Mouse (Mus musculus): ENCODE results near the gene Thsd7b. TPM values are rescaled to one million over a fixed set of nuclear protein-coding genes. Genes with fewer than 3 reads are reported as not detected.

Gene Thsd7b
- polyA plus RNA-seq, 1 experiment from 2014 or later, result 14.1 TPM

- Histone ChIP-seq H3K27me3 (no peaks in the 10 kb centered on the region), H3K27ac (no peak overlapping the region), H3K9me3 (no peaks in the 10 kb centered on the region), H3K36me3 (no peaks in the 10 kb centered on the region), H3K4me1 (no peaks in the 10 kb centered on the region; the same call in 1 of the 2 replicates), H3K4me3 (no peak overlapping the region), H3K9ac (no peak overlapping the region), H3K4me2 (replicated peaks) (no peak overlapping the region)
- ATAC-seq (ENCODE audit: insufficient number of reproducible peaks, insufficient read depth, low FRiP score, low TSS enrichment), result no peak
- WGBS, result 76% methylated on average over 1 of the region's 1 CpGs
Measured at GRCm38 (mm10) chr1:129675878-129676277, 402.8 kb downstream of the Thsd7b start.

DNA sequence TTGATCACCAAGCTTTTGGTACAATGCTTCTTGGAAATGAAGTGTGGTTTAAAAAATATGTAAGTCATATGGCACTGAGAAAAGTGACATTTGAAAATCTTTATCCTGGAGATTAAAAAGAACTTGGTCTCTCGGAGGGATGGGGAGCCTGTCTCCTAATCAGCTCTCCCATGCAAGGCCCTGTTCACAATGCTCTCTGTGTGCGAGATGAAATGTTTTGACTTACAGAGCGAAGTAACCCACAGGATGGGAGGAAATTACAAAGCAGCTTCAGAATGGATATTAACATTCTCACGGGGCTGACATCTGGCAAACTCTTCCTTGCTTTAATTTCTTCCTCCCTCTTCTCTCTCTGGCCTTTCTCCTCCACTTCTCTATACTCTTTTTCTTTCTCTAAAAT is 405.7 kb downstream of the Thsd7b start:
- Histone ChIP-seq H3K4me3 (no peak overlapping the region), H3K27ac (no peak overlapping the region), H3K27me3 (no peaks in the 10 kb centered on the region), H3K9ac (no peak overlapping the region), H3K4me2 (replicated peaks) (no peak overlapping the region), H3K36me3 (no peaks in the 10 kb centered on the region), H3K9me3 (no peaks in the 10 kb centered on the region), H3K4me1 (no peaks in the 10 kb centered on the region; the same call in 1 of the 2 replicates)
- ATAC-seq (ENCODE audit: insufficient number of reproducible peaks, insufficient read depth, low FRiP score, low TSS enrichment), result no peak
- WGBS, result 24% methylated on average over 4 of the region's 4 CpGs

DNA sequence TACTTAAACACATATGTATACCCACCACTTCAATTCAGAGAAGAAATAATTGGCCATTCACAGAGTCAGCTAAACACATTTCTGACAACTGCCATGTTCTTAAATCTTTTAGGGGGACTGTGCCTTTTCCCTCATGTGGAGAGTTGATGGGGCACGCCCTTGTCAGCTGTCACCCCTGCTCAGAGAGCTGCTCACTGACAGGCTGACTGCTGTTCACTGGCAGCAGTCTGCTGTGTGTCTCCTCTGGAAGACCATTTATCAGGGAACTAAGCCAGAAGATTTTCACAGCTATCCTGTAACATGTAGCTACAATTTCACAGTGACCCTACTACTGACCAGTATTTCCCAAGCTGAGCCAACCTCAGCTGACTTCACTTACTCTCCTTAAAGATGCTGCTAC is 432.6 kb downstream of the Thsd7b start:
- 88% methylated on average over 1 of the region's 1 CpGs for WGBS
- H3K27ac ChIP-seq, result no peak overlapping the region
- ATAC-seq (ENCODE audit: insufficient number of reproducible peaks, insufficient read depth, low FRiP score, low TSS enrichment), result no peak

GRCm38 (mm10) chr1:129712706-129713105 is 439.6 kb downstream of the Thsd7b start:
- no peak for ATAC-seq (ENCODE audit: insufficient number of reproducible peaks, insufficient read depth, low FRiP score, low TSS enrichment)
- Histone ChIP-seq H3K36me3 (no peaks in the 10 kb centered on the region), H3K4me3 (no peak overlapping the region), H3K27ac (no peak overlapping the region), H3K4me1 (no peaks in the 10 kb centered on the region), H3K27me3 (no peaks in the 10 kb centered on the region), H3K9me3 (no peaks in the 10 kb centered on the region), H3K9ac (no peak overlapping the region), H3K4me2 (replicated peaks) (no peak overlapping the region)
- 91% methylated on average over 3 of the region's 3 CpGs for WGBS

More for the DNA sequence above, 432.6 kb downstream of the Thsd7b start:
- Histone ChIP-seq H3K4me2 (replicated peaks) (no peak overlapping the region), H3K27me3 (no peaks in the 10 kb centered on the region), H3K4me3 (no peak overlapping the region), H3K9ac (no peak overlapping the region), H3K36me3 (no peaks in the 10 kb centered on the region), H3K4me1 (no peaks in the 10 kb centered on the region), H3K9me3 (no peaks in the 10 kb centered on the region)

DNA sequence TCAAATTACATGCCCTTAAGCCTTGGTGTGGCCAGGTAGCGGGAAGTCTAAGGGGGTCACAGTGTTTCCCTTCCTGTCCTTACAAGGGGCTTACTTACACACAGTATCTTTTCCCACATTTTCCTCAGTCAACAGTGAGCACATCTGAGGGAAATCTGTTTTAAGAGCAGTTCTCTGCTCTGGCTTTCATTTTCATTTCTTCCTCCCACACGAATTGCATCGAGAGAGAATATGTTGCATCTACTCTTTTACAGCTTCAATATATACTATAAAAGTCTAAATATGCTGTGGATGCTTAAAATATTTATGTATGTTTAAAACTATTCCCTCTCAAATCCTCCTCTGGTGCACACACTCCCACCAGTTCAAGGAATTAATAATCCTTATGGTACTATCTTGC is 440.5 kb downstream of the Thsd7b start:
- WGBS, result 83% methylated on average over 3 of the region's 3 CpGs
- no peak overlapping the region for H3K27ac ChIP-seq

DNA sequence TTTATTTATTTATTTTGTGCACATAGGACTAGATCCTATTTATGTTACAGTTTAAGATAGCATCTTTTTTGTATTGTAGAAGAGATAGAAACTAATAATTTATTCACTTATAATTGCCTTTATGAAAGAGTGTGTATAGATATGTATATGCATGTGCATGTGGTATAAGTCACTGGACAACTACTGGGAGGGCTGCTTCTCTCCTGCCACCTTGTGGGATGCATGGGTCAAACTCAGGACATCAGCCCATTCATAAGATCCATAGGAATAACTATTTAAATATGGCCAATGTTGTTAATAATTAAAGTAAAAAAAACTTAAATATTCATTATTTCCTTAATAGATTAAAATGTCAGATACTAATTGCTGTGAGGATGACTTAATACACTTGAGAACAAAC is 446.5 kb downstream of the Thsd7b start:
- no peaks in the 10 kb centered on the region for H3K4me1 ChIP-seq
- 0 out of 2 replicates have a peak, but pooled peaks have one; percentile 15 for ATAC-seq (ENCODE audit: insufficient number of reproducible peaks, insufficient read depth, low FRiP score, low TSS enrichment)
- no peak overlapping the region for H3K4me3 ChIP-seq
- H3K9ac ChIP-seq, result no peak overlapping the region
- H3K9me3 ChIP-seq, result no peaks in the 10 kb centered on the region
- H3K36me3 ChIP-seq, result no peaks in the 10 kb centered on the region
- H3K4me2 ChIP-seq (replicated peaks), result no peak overlapping the region
- H3K27ac ChIP-seq, result no peak overlapping the region
- no peaks in the 10 kb centered on the region for H3K27me3 ChIP-seq

More for the DNA sequence above, 440.5 kb downstream of the Thsd7b start:
- H3K9me3 ChIP-seq, result no peaks in the 10 kb centered on the region
- H3K27me3 ChIP-seq, result no peaks in the 10 kb centered on the region
- no peak for ATAC-seq (ENCODE audit: insufficient number of reproducible peaks, insufficient read depth, low FRiP score, low TSS enrichment)
- no peaks in the 10 kb centered on the region for H3K36me3 ChIP-seq
- no peaks in the 10 kb centered on the region for H3K4me1 ChIP-seq
- no peak overlapping the region for H3K4me2 ChIP-seq (replicated peaks)
- H3K4me3 ChIP-seq, result no peak overlapping the region
- H3K9ac ChIP-seq, result no peak overlapping the region

DNA sequence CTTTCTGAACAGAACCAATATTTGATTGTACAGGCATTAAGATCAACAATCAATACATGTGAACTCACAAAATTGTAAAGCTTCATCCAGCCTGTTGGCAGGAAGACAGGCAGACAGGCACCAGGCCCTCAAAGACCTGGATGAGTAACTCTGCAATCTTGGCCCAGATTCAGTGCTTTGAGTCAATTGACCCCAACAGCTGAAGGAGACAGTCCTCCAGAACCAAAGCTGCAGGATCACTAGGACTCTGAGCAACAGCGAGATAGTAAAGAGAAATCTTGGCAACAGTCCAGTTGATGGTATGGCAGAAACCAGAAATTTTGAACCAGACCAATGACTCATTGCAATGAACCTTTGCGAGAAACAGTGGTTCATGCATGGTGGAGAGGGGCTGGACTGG is 458.9 kb downstream of the Thsd7b start:
- Histone ChIP-seq H3K36me3 (no peaks in the 10 kb centered on the region), H3K27ac (no peak overlapping the region), H3K4me1 (no peaks in the 10 kb centered on the region), H3K9me3 (no peaks in the 10 kb centered on the region), H3K4me3 (no peak overlapping the region), H3K9ac (no peak overlapping the region), H3K27me3 (no peaks in the 10 kb centered on the region), H3K4me2 (replicated peaks) (no peak overlapping the region)
- 87% methylated on average over 2 of the region's 2 CpGs for WGBS
- no peak for ATAC-seq (ENCODE audit: insufficient number of reproducible peaks, insufficient read depth, low FRiP score, low TSS enrichment)

- Histone ChIP-seq H3K27ac (no peak overlapping the region), H3K9me3 (no peaks in the 10 kb centered on the region), H3K27me3 (no peaks in the 10 kb centered on the region), H3K4me3 (no peak overlapping the region), H3K9ac (no peak overlapping the region), H3K4me2 (replicated peaks) (no peak overlapping the region), H3K4me1 (no peaks in the 10 kb centered on the region), H3K36me3 (no peaks in the 10 kb centered on the region)
- no peak for ATAC-seq (ENCODE audit: insufficient number of reproducible peaks, insufficient read depth, low FRiP score, low TSS enrichment)
- WGBS, result 77% methylated on average over 3 of the region's 3 CpGs
Measured at GRCm38 (mm10) chr1:129747595-129747994, 474.5 kb downstream of the Thsd7b start.

- Histone ChIP-seq H3K4me1 (no peaks in the 10 kb centered on the region), H3K27ac (no peak overlapping the region), H3K4me3 (no peak overlapping the region), H3K9ac (no peak overlapping the region), H3K9me3 (no peaks in the 10 kb centered on the region), H3K27me3 (no peaks in the 10 kb centered on the region), H3K36me3 (no peaks in the 10 kb centered on the region), H3K4me2 (replicated peaks) (no peak overlapping the region)
- 79% methylated on average over 1 of the region's 1 CpGs for WGBS
- ATAC-seq (ENCODE audit: insufficient number of reproducible peaks, insufficient read depth, low FRiP score, low TSS enrichment), result 0 out of 2 replicates have a peak, but pooled peaks have one; percentile 28
Measured at GRCm38 (mm10) chr1:129756548-129757240, 483.6 kb downstream of the Thsd7b start.

DNA sequence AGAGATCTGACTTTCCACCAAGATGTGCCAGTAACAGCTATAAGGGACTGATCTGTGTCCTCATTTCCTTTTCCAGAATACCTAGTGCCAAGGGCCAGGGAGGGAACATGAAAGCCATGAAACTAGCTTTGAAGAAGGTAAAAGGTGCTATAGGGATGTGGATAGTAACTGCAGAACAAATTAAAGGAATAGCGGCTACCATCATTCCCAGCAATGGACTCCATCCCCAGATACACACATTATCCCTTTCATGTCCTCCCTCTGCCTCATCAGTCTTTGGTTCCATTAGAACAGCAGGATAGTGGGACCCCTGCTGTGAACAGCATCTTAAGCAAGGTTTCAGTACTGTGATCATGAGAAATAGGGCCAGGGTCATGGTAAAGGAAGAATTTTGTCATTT is 485.9 kb downstream of the Thsd7b start:
- H3K4me2 ChIP-seq (replicated peaks), result no peak overlapping the region
- WGBS, result 95% methylated on average over 1 of the region's 1 CpGs

DNA sequence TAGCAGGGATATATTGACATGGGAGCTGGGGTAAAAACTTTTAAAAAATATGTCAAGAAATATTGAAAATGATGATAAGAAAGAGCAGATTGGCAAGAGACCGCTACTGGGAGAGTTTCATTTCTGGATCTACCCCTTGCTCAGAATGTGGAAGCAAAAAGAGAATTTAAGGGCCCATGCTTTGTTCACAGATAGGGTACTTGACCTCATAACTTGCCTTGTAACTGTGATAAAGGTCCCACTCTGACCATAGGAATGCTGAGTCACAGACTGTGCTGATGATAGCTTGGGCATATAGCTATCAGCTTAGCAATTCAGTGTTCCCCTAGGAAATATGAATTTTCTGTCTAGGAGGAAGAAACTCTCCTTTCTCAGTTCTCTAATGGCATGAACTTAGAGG is 488.1 kb downstream of the Thsd7b start:
- ATAC-seq (ENCODE audit: insufficient number of reproducible peaks, insufficient read depth, low FRiP score, low TSS enrichment), result no peak
- no peaks in the 10 kb centered on the region for H3K36me3 ChIP-seq
- WGBS, result 88% methylated on average over 1 of the region's 1 CpGs
- H3K27me3 ChIP-seq, result no peaks in the 10 kb centered on the region
- no peak overlapping the region for H3K4me3 ChIP-seq
- H3K9ac ChIP-seq, result no peak overlapping the region
- no peaks in the 10 kb centered on the region for H3K4me1 ChIP-seq
- H3K27ac ChIP-seq, result no peak overlapping the region
- no peaks in the 10 kb centered on the region for H3K9me3 ChIP-seq
- no peak overlapping the region for H3K4me2 ChIP-seq (replicated peaks)

More for the DNA sequence above, 485.9 kb downstream of the Thsd7b start:
- ATAC-seq (ENCODE audit: insufficient number of reproducible peaks, insufficient read depth, low FRiP score, low TSS enrichment), result no peak
- H3K4me1 ChIP-seq, result no peaks in the 10 kb centered on the region
- no peaks in the 10 kb centered on the region for H3K9me3 ChIP-seq
- no peak overlapping the region for H3K27ac ChIP-seq
- no peaks in the 10 kb centered on the region for H3K27me3 ChIP-seq
- no peak overlapping the region for H3K9ac ChIP-seq
- H3K36me3 ChIP-seq, result no peaks in the 10 kb centered on the region
- H3K4me3 ChIP-seq, result no peak overlapping the region

DNA sequence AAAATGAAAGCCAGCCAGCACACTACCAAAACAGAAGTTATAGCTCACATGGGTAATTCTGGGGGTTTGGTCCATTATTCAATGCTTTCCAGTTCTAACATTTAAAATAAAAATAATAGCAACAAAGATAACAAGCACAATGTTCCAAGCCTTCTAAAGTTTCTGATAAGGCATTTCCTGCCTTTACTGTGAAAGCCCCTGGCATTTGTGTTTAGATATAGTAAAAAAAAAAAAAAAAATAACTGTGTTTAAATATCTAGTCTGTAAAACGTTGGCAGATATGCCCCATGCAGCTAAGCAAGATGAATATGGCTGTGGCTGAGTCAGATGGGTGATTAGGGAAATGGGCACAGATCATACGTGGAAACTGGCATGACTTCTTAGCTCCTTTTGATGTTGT is 491.6 kb downstream of the Thsd7b start:
- Histone ChIP-seq H3K4me3 (no peak overlapping the region), H3K9me3 (no peaks in the 10 kb centered on the region), H3K36me3 (no peaks in the 10 kb centered on the region), H3K9ac (no peak overlapping the region), H3K4me1 (no peaks in the 10 kb centered on the region), H3K27ac (no peak overlapping the region), H3K4me2 (replicated peaks) (no peak overlapping the region), H3K27me3 (no peaks in the 10 kb centered on the region)
- WGBS, result 48% methylated on average over 2 of the region's 2 CpGs
- no peak for ATAC-seq (ENCODE audit: insufficient number of reproducible peaks, insufficient read depth, low FRiP score, low TSS enrichment)
